Mouse (Mus musculus): ENCODE data around the gene Irak3. TPM values are rescaled to one million over a fixed set of nuclear protein-coding genes. Genes with fewer than 3 reads are reported as not detected.

Gene Irak3
- total and polyA plus RNA-seq, 3 experiments: 1.6 to 4.4 (median 3.4) TPM

- DNase-seq: no peak
Observed at GRCm38 (mm10) chr10:120204591-120205210, 2.8 kb upstream of the Irak3 start.

DNA sequence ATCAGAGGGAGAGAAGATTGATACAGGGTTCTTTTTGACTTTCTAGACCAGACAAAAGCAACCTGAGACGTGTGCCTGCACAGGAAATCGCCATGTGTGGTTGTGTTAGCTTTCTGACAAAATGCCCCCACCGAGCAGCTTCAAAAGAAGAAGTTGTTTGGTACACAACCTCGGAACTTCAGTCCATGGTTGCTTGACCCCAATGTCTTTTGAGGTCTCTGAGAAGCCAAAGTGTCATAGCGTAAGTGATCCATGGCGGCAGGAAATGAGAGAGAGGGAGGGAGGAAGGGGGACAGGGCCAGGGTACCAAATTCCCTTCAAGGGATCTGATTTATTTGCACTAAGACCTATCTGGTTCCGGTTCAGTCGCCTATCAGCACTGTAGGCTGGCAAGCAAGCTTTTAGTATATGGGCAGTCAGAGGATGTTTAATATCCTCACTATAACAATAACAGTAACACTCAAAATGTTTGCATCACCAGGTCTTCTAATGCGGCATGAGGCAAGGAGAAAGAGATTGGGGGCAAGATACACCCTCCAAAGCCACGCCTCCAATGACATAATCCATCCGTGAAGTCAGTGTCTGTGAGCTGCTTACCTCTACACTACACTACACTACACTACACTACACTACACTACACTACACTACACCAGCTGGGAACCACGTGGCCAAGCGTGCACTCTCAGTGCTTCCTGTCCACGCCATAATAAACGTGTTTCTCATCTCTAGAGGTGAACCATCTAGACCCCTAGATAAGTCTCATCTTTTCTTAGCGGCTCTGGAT lies 729 bp upstream of the Irak3 start:
- no peak for DNase-seq

DNA sequence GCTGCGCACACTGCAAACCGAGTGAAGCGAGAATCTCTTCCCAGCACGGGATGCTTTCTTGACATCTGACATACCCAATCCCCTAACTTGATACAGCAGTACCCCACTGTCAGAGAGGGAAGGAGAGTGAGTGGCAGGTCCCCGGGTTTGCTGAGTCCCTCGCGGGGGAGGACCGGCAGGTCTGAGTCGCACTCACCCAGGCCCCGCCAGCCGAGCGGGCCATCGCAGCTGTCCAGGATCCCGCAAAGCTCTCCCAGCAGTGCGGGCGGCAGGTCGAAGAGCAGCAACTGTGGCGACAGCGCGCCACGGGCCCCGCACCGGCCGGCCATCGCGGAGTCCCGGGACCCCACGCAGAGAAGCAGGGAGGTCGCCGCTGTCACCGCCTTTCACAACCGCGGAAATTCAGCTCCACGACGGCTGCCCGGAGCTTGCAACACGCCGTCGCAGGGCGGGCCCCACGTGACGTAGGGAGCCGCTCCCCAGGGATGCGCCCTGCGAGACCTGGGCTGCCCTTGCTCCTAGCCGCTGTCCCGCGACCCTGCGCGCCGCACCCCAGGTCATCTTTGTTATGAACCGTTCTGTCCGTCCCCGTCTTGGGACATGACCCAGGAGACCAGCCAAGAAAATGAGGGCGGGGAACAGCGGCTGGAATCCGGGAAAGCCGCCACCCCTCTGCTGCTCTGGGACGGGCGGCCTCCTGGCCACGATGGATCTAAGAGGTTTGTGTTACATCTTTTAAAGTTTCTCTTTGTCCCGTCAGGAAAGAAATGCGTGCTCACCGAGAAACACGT lies 604 bp downstream of the Irak3 start, which contains the start of gene Tmbim4:
Gene Tmbim4, plus strand, starts transcription at position 460 of the 791 bp plus-strand sequence.
- DNase-seq: peak; percentile 89

DNA sequence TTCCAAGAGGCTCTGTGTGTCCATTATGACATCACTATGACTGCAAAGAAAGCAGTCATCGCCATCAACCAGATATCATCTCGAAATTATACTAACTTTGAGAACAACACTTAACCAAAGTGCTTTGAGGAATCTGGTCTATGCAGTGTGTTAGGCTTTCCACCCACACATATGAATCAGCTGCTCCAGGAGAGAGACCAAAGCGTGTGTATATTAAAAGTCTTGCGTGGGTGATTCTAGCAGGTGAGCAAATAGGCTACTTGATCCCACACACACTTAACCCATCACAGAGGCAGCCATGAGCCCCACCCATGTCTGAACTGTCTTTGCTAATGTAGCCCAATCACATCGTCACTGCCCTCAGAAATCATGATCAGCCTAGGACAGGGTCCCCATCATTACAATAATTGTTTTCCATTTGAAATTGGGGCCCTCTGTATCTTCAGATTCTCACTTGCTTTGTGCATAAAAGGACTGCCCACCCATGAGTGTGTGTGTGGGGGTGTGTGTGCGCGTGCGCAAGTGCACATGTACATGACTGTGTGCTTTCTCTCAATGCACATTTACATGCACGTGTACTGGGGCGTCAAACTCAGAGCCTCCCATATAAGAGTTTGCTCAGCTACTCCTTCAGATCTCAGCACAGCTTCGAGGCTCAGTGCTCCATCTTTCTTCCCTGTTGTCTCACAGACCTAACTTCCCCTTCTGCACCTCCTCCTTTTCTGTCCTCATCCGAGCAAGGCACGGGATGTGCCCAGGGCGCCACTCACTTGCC lies 4.7 kb downstream of the Irak3 start:
- no peak for DNase-seq

- DNase-seq: no peak
Observed at GRCm38 (mm10) chr10:120193255-120193654, 8.7 kb downstream of the Irak3 start.

DNA sequence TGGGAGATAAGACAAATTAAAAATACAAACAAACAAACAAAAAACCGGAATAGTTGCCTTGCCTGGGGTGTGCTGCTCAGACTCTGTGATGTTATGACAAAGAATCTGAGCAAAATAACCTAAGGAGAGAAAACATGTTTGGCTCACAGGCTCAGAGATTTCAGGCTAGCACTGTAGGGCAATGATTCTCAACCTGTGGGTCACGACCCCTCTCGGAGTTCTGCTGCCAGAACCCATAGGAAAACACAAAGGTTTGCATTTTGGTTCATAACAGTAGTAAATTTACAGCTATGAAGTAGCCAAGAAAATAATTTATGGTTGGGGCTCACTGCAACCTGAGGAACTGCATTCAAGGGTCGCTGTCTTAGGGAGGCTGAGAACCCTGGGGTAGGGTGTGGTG lies 9.7 kb downstream of the Irak3 start:
- no peak for DNase-seq

GRCm38 (mm10) chr10:120191165-120191564 lies 10.8 kb downstream of the Irak3 start:
- DNase-seq: no peak

DNA sequence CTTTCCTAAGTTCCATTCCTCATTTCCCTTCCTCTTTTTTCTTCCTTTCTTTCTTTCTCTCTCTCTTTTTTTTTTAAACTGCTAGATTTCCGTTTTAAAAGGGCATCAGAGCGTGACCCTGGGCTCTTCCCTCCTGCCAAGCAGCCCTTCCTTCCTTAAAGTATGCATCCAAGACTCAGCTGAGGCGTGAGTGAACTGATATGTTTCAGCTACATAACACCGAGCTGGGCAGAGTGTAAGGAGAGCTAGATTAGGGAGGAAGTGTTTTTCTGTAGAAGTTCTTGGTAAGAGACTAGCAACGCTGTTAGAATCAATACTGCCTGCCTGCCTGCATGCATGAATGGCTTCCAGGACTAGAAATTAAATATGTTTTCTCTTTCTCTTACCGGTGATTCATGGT lies 12.1 kb downstream of the Irak3 start:
- no peak for DNase-seq

DNA sequence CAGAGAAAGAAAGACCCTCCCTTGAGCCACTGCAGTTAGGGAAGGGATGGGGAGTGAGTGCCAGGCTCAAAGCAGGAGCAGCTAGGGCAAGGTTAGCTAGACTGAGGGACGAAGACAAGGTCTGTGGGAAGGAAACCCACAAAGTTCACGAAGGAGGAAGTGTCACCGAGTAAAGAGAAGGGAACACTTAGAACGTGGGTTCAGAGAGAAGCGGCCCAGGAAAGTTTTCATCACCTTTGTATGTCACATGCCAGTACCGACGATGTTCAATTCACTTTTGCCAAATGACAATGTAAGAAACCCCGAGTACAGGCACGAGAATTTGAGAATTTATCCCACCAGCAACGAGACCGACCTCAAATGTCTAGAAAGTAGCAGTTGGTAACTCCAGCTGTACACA lies 12.7 kb downstream of the Irak3 start:
- DNase-seq: no peak

GRCm38 (mm10) chr10:120188513-120188912 lies 13.4 kb downstream of the Irak3 start:
- no peak for DNase-seq

- no peak for DNase-seq
Observed at GRCm38 (mm10) chr10:120183342-120183741, 18.6 kb downstream of the Irak3 start.

GRCm38 (mm10) chr10:120182887-120183286 lies 19.0 kb downstream of the Irak3 start:
- peak; percentile 9 for DNase-seq

- DNase-seq: no peak
Observed at GRCm38 (mm10) chr10:120174192-120174705, 27.7 kb downstream of the Irak3 start.

GRCm38 (mm10) chr10:120171340-120171739 lies 30.6 kb downstream of the Irak3 start:
- no peak for DNase-seq

DNA sequence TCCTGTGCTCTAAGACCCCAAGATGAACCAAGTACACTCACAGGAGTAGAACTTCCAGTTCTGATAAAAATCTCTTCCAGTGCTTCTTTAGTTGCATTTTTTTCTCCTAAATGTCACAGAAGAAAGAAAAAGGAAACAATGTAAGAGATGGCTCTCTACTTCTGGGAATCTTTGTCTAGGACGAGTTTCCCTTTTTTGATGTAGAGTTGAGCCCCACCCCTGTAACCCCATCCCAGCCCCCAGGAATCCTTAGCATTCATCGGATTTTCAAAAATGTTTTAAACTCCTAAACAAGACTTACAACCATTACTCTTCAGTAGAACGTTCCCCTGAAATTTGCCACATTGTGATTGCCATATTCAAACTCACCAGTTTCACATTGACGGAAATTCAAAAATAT lies 31.7 kb downstream of the Irak3 start:
- no peak for DNase-seq

DNA sequence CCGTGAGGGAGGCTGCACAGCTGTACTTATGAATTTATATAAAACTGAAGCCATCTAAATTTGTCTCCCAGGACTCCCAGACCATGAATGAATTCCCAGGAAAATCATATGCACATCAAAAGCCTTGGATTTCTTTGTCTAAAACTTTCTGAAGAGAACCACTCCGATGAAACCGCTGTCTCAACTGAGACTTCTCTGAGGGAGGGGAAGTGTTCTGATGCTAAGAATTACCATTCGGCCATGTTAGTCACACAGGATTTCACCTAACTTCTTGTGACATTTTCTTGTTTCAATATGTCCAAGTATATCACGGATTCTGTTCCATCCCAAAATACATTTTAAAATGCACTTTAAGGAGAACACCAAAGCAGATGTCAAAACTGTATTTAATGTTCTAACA lies 32.1 kb downstream of the Irak3 start:
- no peak for DNase-seq

DNA sequence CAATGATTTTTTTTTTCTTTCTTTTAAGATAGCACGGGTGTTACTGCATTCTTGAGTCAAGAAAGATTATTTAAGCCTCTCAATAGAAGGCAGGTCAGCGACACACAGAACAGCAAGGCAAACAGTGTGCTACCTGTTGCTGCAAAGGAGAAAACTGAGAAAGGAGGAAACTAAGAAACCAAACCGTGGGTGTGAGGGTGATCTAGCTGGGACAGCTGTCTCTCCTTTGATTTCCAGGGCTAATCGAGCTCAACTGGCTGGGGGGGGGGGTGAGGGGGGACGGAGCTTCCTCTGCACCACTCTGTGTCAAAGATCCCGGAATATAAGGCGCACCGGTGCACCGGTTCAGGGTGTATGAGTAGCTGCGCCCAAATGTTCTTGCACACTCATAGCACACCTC lies 32.9 kb downstream of the Irak3 start:
- DNase-seq: no peak

DNA sequence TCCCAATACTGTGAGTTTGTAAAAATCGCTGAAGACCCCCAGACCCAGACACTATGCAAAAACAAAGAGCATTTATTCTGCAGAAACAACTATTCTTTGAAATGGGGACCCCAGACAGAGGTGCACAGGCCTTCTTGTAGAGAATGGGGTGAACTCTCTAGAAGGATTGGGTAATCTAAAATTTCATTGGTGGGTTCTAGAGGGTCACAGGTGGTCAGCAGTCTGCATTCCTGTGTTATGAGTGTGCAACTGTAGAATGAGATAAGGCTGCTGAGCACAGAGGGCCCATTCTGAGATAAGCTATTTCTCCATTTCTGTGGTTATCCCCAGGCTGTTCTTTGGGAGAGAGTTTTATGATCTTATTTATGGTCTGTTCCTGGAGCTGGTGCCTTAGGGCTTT lies 33.9 kb downstream of the Irak3 start:
- no peak for DNase-seq

GRCm38 (mm10) chr10:120165793-120166503 lies 36.0 kb downstream of the Irak3 start:
- no peak for DNase-seq

- DNase-seq: no peak
Observed at GRCm38 (mm10) chr10:120164931-120165792, 36.8 kb downstream of the Irak3 start.
